Mouse (Mus musculus): Measurements from ENCODE around the gene Gpr37l1. TPM values are rescaled to one million over a fixed set of nuclear protein-coding genes. Genes with fewer than 3 reads are reported as not detected.
"Not testable (repeated sequence)": the region's sequence is repeated elsewhere in the genome, so short reads cannot be mapped to it uniquely, and the experiment has no call there.

Gene Gpr37l1
- polyA plus RNA-seq, 1 experiment from 2014 or later, result 2.7 TPM

DNA sequence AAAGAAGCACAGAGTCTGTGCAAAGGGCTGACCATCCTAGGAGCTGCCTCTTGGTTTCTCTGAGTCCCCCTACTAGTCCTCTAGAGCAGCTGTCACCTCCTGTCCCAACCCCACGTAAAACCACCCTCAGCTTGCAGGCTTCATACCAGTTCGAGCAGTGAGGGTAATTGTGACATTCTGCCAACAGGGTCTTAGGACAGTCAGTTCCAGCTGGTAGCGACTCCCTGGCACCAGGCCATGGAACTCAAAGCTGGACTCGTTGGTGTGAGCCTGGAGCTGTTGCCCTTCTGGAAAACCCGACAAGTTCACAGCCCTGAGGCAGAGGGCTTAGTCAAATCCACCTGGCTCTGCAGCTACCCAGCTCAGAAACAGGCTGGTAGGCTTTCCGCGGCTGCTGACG lies 41.5 kb downstream of the Gpr37l1 start:
- Histone ChIP-seq H3K4me2 (ENCODE audit: low read length) (no peak overlapping the region), H3K27me3 (ENCODE audit: control insufficient read depth, insufficient read depth, low read depth, low read length) (no peaks in the 10 kb centered on the region), H3K4me3 (ENCODE audit: low read depth, low read length) (no peak overlapping the region), H3K27ac (ENCODE audit: low read length) (no peak overlapping the region), H3K36me3 (ENCODE audit: control insufficient read depth, insufficient read depth, low read length) (no peaks in the 10 kb centered on the region), H3K9ac (ENCODE audit: low read depth, low read length) (0 out of 2 replicates have a peak overlapping the region, but pooled peaks have one; percentile 6), H3K4me1 (ENCODE audit: control insufficient read depth, insufficient read depth, low read length) (no peaks in the 10 kb centered on the region; the same call in 1 of the 2 replicates), H3K9me3 (replicated peaks; ENCODE audit: control insufficient read depth, low read length, poor library complexity, severe bottlenecking) (no peaks in the 10 kb centered on the region)
- no peak for ATAC-seq
- WGBS, result 63% methylated on average over 8 of the region's 8 CpGs

GRCm38 (mm10) chr1:135124573-135125363 lies 42.7 kb downstream of the Gpr37l1 start:
- Histone ChIP-seq H3K27ac (ENCODE audit: low read length) (no peak overlapping the region), H3K9ac (ENCODE audit: low read depth, low read length) (no peak overlapping the region), H3K4me2 (ENCODE audit: low read length) (no peak overlapping the region), H3K27me3 (ENCODE audit: control insufficient read depth, insufficient read depth, low read depth, low read length) (no peaks in the 10 kb centered on the region), H3K9me3 (replicated peaks; ENCODE audit: control insufficient read depth, low read length, poor library complexity, severe bottlenecking) (no peaks in the 10 kb centered on the region), H3K4me1 (ENCODE audit: control insufficient read depth, insufficient read depth, low read length) (no peaks in the 10 kb centered on the region; the same call in 1 of the 2 replicates), H3K4me3 (ENCODE audit: low read depth, low read length) (no peak overlapping the region), H3K36me3 (ENCODE audit: control insufficient read depth, insufficient read depth, low read length) (no peaks in the 10 kb centered on the region)
- WGBS, result 93% methylated on average over 8 of the region's 8 CpGs
- ATAC-seq, result no peak

DNA sequence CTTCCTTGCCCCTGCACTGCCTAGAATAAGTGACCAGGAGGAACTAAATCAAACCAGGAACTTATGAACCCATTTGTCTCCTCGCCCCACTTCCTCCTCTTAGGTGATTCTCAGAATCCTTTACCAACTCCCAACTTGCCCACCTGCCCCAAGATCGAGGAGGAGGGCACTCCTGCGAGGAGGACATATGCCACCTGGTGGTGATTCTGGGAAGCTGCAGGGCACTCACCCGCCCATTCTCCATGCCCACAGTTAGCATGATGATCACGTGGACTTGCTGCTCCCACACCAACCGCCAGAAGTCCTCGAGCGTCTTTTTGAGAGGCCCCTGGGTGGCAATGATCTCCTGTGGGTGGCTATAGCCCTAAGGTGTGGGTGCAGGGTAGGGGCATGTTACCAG lies 54.8 kb downstream of the Gpr37l1 start:
- Histone ChIP-seq H3K4me2 (ENCODE audit: low read length) (no peak overlapping the region), H3K36me3 (ENCODE audit: control insufficient read depth, insufficient read depth, low read length) (no peaks in the 10 kb centered on the region), H3K27me3 (ENCODE audit: control insufficient read depth, insufficient read depth, low read depth, low read length) (no peaks in the 10 kb centered on the region), H3K4me1 (ENCODE audit: control insufficient read depth, insufficient read depth, low read length) (no peaks in the 10 kb centered on the region), H3K9me3 (replicated peaks; ENCODE audit: control insufficient read depth, low read length, poor library complexity, severe bottlenecking) (no peaks in the 10 kb centered on the region), H3K4me3 (ENCODE audit: low read depth, low read length) (no peak overlapping the region), H3K27ac (ENCODE audit: low read length) (no peak overlapping the region), H3K9ac (ENCODE audit: low read depth, low read length) (no peak overlapping the region)
- no peak for ATAC-seq
- WGBS, result 10% methylated on average over 8 of the region's 8 CpGs

DNA sequence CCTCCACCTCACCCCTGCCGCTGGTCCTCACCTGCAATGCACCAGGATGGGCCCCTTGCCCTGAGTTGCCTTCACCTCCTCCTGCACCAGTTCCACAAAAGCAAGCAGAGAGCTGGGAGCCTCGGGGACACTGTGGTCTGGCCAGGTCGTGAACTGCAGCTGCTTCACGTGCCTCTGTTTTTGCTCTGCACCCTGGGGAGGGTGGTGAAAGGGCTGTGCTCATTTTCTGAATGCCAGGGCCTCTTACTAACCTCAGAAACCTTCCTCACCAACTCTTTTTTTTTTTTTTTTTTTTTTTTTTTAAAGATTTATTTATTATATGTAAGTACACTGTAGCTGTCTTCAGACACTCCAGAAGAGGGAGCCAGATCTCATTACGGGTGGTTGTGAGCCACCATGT lies 56.2 kb downstream of the Gpr37l1 start:
- H3K4me1 ChIP-seq (ENCODE audit: control insufficient read depth, insufficient read depth, low read length); H3K9ac ChIP-seq (ENCODE audit: low read depth, low read length); H3K4me3 ChIP-seq (ENCODE audit: low read depth, low read length); H3K27ac ChIP-seq (ENCODE audit: low read length); H3K4me2 ChIP-seq (ENCODE audit: low read length); H3K9me3 ChIP-seq (replicated peaks; ENCODE audit: control insufficient read depth, low read length, poor library complexity, severe bottlenecking); ATAC-seq; H3K27me3 ChIP-seq (ENCODE audit: control insufficient read depth, insufficient read depth, low read depth, low read length); H3K36me3 ChIP-seq (ENCODE audit: control insufficient read depth, insufficient read depth, low read length): not testable (repeated sequence)
- WGBS, result 69% methylated on average over 4 of the region's 5 CpGs

Other genes with a start within 250 kb of the Gpr37l1 start
- 13.6 and 13.7 TPM in 2 replicates for gene Ppp1r12b, start 211.7 kb downstream of the Gpr37l1 start, polyA plus RNA-seq (2015; fragmentation: Nextera tagmentation; extraction: Ambion mirVana)
- 9.7 and 10.6 TPM in 2 replicates for gene Ube2t, start 205.1 kb downstream of the Gpr37l1 start, polyA plus RNA-seq (2015; fragmentation: Nextera tagmentation; extraction: Ambion mirVana)
- 1.1 and 1.2 TPM in 2 replicates for gene Lgr6, start 62.4 kb downstream of the Gpr37l1 start, polyA plus RNA-seq (2015; fragmentation: Nextera tagmentation; extraction: Ambion mirVana)
- 0.11 and 0.26 TPM in 2 replicates for gene Ptpn7, start 35.0 kb downstream of the Gpr37l1 start, polyA plus RNA-seq (2015; fragmentation: Nextera tagmentation; extraction: Ambion mirVana)
- 390 and 409 TPM in 2 replicates for gene Arl8a, start 20.9 kb downstream of the Gpr37l1 start, polyA plus RNA-seq (2015; fragmentation: Nextera tagmentation; extraction: Ambion mirVana)
- gene Elf3, start 90.9 kb upstream of the Gpr37l1 start, polyA plus RNA-seq (2015; fragmentation: Nextera tagmentation; extraction: Ambion mirVana), result 0.35 TPM in 1 of 2 replicates, not detected in the other
- 102 and 107 TPM in 2 replicates for gene Rnpep, start 116.4 kb upstream of the Gpr37l1 start, polyA plus RNA-seq (2015; fragmentation: Nextera tagmentation; extraction: Ambion mirVana)
- 149 and 155 TPM in 2 replicates for gene Timm17a, start 146.1 kb upstream of the Gpr37l1 start, polyA plus RNA-seq (2015; fragmentation: Nextera tagmentation; extraction: Ambion mirVana)
- gene Lmod1, start 157.1 kb upstream of the Gpr37l1 start, polyA plus RNA-seq (2015; fragmentation: Nextera tagmentation; extraction: Ambion mirVana), result 0.40 and 0.41 TPM in 2 replicates
- gene Shisa4, start 207.6 kb upstream of the Gpr37l1 start, polyA plus RNA-seq (2015; fragmentation: Nextera tagmentation; extraction: Ambion mirVana), result 109 and 119 TPM in 2 replicates